Mouse (Mus musculus) heart, postnatal 0 days (tissue): ENCODE measurements around the gene Alg14. TPM values are rescaled to one million over a fixed set of nuclear protein-coding genes. Genes with fewer than 3 reads are reported as not detected.

Experiments
- ATAC-seq: fragments of 200-750 bp; cut with Nextera tagmentation; 2 replicates; pipeline ENCODE4 v1.8.0; 2017; ENCODE audit warnings: low read depth, moderate number of reproducible peaks, moderate library complexity; ENCODE audit not compliant: insufficient read depth
- DNase-seq: peaks from one replicate; pipeline ENCODE4 v3.0.0-alpha.2; 2016; ENCODE audit warnings: low spot score
- H3K27ac ChIP-seq: fragments of 300-500 bp; sonication (generic); 2 replicates; pipeline ENCODE4 v1.5.1; 2014; ENCODE audit warnings: low read depth, mild to moderate bottlenecking
- H3K27me3 ChIP-seq: fragments of 300-500 bp; sonication (generic); 2 replicates; pipeline ENCODE4 v1.6.1; 2014; ENCODE audit warnings: low read length, mixed read lengths; ENCODE audit not compliant: control insufficient read depth, insufficient read depth
- H3K36me3 ChIP-seq: fragments of 300-500 bp; sonication (generic); replicated peaks from 2 replicates; pipeline ENCODE4 v1.6.1; 2014; ENCODE audit warnings: low read length, mixed read lengths; ENCODE audit not compliant: control insufficient read depth, insufficient read depth
- H3K4me1 ChIP-seq: fragments of 300-500 bp; sonication (generic); 2 replicates; pipeline ENCODE4 v1.6.1; 2014; ENCODE audit warnings: antibody characterized with exemption; ENCODE audit not compliant: control insufficient read depth, insufficient read depth
- H3K4me2 ChIP-seq: fragments of 300-500 bp; sonication (generic); 2 replicates; pipeline ENCODE4 v1.6.1; 2014; ENCODE audit warnings: low read depth, mild to moderate bottlenecking, low read length, moderate library complexity
- H3K4me3 ChIP-seq: fragments of 300-500 bp; sonication (generic); 2 replicates; pipeline ENCODE4 v1.5.1; 2014; ENCODE audit warnings: low read depth, low read length
- H3K9ac ChIP-seq: fragments of 300-500 bp; sonication (generic); replicated peaks from 2 replicates; pipeline ENCODE4 v1.6.1; 2014; ENCODE audit warnings: low read depth, low read length, mixed read lengths
- H3K9me3 ChIP-seq: fragments of 300-500 bp; sonication (generic); replicated peaks from 2 replicates; pipeline ENCODE4 v1.6.1; 2016; ENCODE audit warnings: low read length; ENCODE audit not compliant: control insufficient read depth
- CTCF ChIP-seq: IDR thresholded peaks from 2 replicates; pipeline ENCODE4 v1.5.1; 2016; ENCODE audit warnings: antibody characterized with exemption, control low read depth, low read depth
- EP300 ChIP-seq: IDR thresholded peaks from 2 replicates; pipeline ENCODE4 v1.6.1; 2016; ENCODE audit warnings: antibody characterized with exemption, low read depth
- WGBS: fragments of 180-500 bp; shearing (Covaris S2); extraction: QIAGEN DNeasy Blood & Tissue Kit; methylation state at CpG from one replicate; pipeline ENCODE4 v1.1.7; 2014; 5-methylcytosine and 5-hydroxymethylcytosine counted together
- polyA plus RNA-seq: library from polyadenylated mRNA; unstranded; fragments of >200 nt; fragmentation: Nextera tagmentation; extraction: Ambion mirVana; gene quantifications from 2 replicates; pipeline ENCODE4 v1.2.1, GENCODE M21; 2015
- total RNA-seq: library from RNA; depleted of rRNA; stranded (reverse); fragments of >200 nt; gene quantifications from 2 replicates; pipeline ENCODE4 v1.2.3, GENCODE M21; 2014; ENCODE audit warnings: low replicate concordance; rRNA removed

Gene Alg14
- total RNA-seq, result 27.3 and 27.6 TPM in 2 replicates
- polyA plus RNA-seq, result 27.1 and 30.8 TPM in 2 replicates

GRCm38 (mm10) chr3:121291560-121292258, at the start of gene Alg14:
Gene Alg14 (plus strand): TSS chr3:121291773.
- TF ChIP-seq CTCF, result peak; percentile 38
- no peak for TF ChIP-seq EP300
- Histone ChIP-seq H3K9ac (peak within 1 kb of the TSS; percentile 57), H3K36me3 (no peaks in the 10 kb centered on the region), H3K4me2 (peak within 1 kb of the TSS; percentile 80), H3K27me3 (no peaks in the 10 kb centered on the region), H3K27ac (peak within 1 kb of the TSS; percentile 90), H3K4me3 (peak within 1 kb of the TSS; percentile 59), H3K4me1 (0 out of 2 replicates have a peak, but pooled peaks cover 5% of the 10 kb centered on the region), H3K9me3 (no peaks in the 10 kb centered on the region)
- WGBS, result under 1% methylated on average over 42 of the region's 42 CpGs
- DNase-seq, result peak; percentile 98
- ATAC-seq, result peak; percentile 98

- Histone ChIP-seq H3K27me3 (no peaks in the 10 kb centered on the region), H3K9me3 (no peaks in the 10 kb centered on the region), H3K4me1 (no peaks in the 10 kb centered on the region), H3K4me3 (no peak overlapping the region), H3K27ac (no peak overlapping the region), H3K36me3 (no peaks in the 10 kb centered on the region), H3K9ac (no peak overlapping the region), H3K4me2 (no peak overlapping the region)
- WGBS, result 70% methylated on average over 9 of the region's 9 CpGs
- ATAC-seq, result no peak
- no peak for TF ChIP-seq CTCF
- TF ChIP-seq EP300, result no peak
- DNase-seq, result no peak
Measured at GRCm38 (mm10) chr3:121242111-121242936, 49.2 kb upstream of the Alg14 start.

- H3K27me3 ChIP-seq, result no peaks in the 10 kb centered on the region
Measured at GRCm38 (mm10) chr3:121242941-121243340, 48.6 kb upstream of the Alg14 start.

GRCm38 (mm10) chr3:121250048-121250447, 41.5 kb upstream of the Alg14 start:
- Histone ChIP-seq H3K9me3 (no peaks in the 10 kb centered on the region), H3K27me3 (no peaks in the 10 kb centered on the region), H3K4me3 (no peak overlapping the region), H3K9ac (no peak overlapping the region), H3K4me2 (no peak overlapping the region), H3K27ac (no peak overlapping the region), H3K36me3 (no peaks in the 10 kb centered on the region), H3K4me1 (no peaks in the 10 kb centered on the region)
- 77% methylated on average over 9 of the region's 9 CpGs for WGBS
- DNase-seq (no peak), ATAC-seq (no peak)
- TF ChIP-seq CTCF, result no peak
- TF ChIP-seq EP300, result no peak

More at GRCm38 (mm10) chr3:121242941-121243340, 48.6 kb upstream of the Alg14 start:
- H3K9ac ChIP-seq, result no peak overlapping the region
- no peaks in the 10 kb centered on the region for H3K36me3 ChIP-seq
- WGBS, result 82% methylated on average over 4 of the region's 4 CpGs
- ATAC-seq (no peak), DNase-seq (no peak)
- no peak overlapping the region for H3K4me2 ChIP-seq
- H3K9me3 ChIP-seq, result no peaks in the 10 kb centered on the region
- TF ChIP-seq CTCF (no peak), EP300 (no peak)
- no peak overlapping the region for H3K4me3 ChIP-seq
- H3K27ac ChIP-seq, result no peak overlapping the region
- no peaks in the 10 kb centered on the region for H3K4me1 ChIP-seq

- no peaks in the 10 kb centered on the region for H3K27me3 ChIP-seq
- H3K9ac ChIP-seq, result no peak overlapping the region
- no peak for ATAC-seq
- no peak overlapping the region for H3K27ac ChIP-seq
- no peak for DNase-seq
- 65% methylated on average over 19 of the region's 19 CpGs for WGBS
- no peak overlapping the region for H3K4me3 ChIP-seq
- H3K4me2 ChIP-seq, result no peak overlapping the region
- TF ChIP-seq EP300 (no peak), CTCF (no peak)
- H3K4me1 ChIP-seq, result no peaks in the 10 kb centered on the region
- H3K9me3 ChIP-seq, result no peaks in the 10 kb centered on the region
- H3K36me3 ChIP-seq, result no peaks in the 10 kb centered on the region
Measured at GRCm38 (mm10) chr3:121250576-121251433, 40.8 kb upstream of the Alg14 start.
